Mouse (Mus musculus) liver (tissue): ENCODE results near the gene Paics.
"Not testable (repeated sequence)": the region's sequence is repeated elsewhere in the genome, so short reads cannot be mapped to it uniquely, and the experiment has no call there.

Experiments used
- DNase-seq: peaks from one replicate; pipeline ENCODE4 v3.0.0-alpha.2; 2020; ENCODE audit warnings: mixed read lengths

The Paics gene

DNA sequence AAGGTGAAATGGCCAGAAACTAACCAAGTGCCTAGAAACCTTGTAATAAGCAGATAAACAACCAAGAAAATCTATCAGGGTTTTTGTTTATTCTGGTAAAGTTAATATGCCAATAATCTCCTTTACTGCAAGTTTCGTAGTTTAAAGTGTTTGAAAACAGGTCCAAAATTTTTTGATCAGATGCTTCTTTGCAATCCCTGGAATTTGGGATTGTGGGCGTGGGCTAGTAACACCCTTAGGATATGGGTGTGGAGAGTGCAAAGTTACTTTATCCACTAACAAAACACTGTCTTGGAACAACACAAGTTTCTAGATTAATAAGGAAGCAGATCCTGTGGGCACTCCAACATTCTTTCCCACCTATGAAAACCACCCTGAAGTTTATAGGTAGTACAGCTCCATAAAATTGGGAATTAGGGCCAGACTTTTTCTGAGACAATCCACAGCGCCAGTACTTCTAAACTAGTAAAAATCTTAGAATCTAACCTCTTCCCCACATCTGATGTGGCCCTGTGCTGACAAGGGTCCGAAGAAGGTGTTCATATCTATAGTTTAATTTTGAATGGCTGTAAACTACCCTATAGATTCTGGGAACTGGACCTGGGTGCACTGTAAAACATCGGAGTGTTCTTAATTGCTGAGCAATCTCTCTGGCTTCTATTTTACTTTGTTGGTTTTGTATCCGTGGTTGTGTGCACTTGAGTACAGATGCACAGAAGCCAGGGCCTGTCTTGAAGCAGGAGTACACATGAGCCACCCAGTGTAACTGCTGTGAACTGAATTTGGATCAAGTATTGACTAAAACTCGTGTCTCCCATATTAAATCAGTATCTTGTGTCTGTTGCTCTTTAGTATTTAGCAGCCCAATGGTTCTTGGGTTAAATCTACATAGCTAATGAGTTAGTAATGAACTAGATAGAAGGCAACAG, 1.3 kb downstream of the Paics start:
- peak; percentile 12 for DNase-seq

DNA sequence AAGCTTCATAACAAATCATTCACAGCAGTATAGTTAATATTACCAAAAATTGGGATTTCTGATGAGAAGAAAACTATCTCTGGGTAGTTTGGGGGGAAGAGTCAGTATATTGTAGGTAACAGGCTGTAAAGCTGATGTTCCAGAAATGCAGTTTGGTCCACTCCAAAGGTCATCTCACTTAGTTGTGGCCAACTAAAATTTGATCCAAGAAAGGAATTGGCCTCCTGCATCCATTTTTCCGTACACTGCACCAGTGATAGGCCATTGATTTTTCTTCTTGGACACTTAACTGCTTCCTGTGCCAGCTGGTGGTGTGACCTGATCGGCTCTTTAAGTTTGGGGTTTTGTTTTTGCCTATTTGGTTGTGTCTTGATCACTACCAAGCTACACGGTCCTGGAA, 2.7 kb downstream of the Paics start:
- no peak for DNase-seq

DNA sequence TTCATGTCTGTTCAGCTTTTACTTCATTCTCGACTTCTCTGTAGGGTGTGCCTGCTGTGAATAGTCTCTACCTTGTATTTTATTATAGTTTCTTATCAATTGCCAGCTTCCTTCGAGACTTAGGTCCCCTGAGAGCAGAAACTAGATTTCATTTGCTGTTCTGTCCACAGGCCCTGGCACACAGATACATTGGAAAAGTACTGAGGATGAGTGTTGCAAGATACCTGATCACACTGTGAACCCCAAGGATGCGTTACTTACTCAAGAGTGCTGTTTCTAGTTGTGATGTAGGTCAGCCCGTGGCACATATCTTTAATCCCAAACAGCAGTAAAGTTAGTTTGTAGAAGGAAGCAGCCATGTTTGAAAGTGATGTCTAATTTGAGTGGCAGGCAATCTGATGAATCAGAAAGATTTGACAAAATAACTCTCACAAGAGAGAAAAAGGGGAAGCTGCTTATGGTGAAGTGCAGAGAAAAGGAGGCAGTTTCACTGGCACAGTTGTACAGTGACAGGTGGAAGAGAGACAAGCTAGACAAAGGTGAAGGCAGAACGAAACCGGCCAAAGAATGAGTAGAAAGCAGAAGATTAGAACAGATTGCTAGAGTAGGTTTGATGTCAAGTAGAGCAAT, 3.3 kb downstream of the Paics start:
- no peak for DNase-seq

DNA sequence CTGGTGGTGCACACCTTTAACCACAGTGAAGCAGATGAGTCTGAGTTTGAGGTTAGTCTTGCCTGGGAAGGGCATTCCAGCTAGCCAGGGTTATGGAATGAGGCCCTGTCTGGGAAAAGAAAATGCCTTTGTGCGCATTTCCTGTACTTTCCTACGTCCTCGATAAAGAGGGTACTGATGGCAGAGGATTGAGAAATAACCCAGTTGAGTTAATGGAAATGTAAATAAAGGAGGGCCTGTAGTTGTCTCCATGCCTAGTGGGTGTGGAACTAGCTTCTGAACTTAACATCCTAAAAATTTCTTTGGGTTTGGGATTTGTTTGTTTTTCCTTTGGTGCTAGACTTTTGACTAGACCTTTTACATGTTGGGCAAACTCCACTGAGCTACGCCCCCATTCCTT, 4.4 kb downstream of the Paics start:
- DNase-seq: no peak

DNA sequence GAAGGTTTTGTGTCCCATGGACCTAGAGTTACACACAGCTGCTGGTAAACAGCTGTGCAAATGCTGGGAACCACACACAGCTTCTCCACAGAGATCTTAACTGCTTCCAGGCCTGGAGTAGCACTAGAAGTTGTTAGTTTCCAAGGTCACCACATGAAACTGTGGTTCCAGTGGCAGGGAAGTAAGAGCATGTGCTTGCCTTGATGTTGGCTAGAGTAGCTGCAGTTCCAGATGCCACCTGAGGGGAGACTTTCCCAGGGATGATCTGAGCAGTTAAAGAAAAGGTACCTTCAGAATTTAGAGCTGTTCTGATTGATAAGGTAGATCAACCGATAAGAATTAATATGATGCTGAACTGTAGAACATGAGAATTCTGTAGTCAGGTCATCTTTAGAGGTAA, 6.8 kb downstream of the Paics start:
- DNase-seq: no peak

DNA sequence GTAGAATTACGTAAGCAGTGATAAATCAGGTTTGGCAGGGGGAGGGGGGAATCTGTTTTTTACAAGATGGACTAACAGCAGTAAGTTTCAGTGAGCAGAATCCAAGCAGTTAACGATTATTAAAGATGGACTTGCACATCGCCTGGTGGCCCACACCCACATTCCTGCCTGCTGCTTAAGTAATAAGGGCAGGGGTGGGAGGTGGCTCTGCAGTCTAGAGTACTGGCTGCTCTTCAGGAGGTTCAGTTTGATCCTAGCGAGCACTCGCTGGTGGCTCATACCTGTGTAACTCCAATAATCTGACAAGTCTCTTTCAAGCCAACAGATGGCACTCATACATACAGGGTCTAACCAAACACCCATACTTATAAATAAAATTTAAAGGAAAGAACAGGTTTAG, 8.5 kb downstream of the Paics start:
- no peak for DNase-seq

DNA sequence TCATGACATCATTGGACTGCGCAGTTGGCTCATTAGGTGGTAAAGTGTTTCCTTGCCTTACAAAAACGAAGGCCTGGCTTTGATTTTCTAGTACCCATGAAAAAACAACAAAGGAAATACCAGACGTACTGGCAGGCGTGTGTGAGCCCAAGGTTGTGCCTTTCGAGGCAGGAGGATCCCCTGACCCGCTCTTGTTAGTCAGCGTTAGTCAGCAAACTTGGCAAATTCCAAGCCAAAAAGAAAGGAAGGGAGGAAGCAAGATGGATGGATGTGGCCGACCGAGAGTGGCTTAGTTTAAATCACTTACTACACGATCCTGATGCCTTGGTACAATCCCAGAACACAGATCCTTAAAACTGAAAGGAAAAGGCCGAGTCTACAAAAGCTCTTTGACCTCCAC, 11.4 kb downstream of the Paics start:
- DNase-seq: no peak

DNA sequence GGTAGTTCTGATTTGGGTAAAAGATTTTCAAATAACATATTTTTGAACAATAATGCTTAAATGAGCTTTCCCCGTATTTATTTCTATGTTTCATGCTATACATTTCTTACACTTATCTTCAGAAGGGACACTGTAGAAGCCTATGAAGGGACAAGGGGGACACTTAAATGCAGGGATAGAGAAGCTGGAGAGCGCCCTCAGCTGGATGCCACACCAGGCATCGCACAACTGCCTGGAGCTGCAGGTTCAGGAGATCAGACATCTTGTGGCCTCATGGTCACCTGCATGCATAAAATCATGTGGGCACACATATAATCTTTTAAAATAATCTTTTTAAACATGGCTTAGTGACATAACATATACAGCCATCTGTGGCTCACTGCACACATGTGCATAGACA, 13.5 kb downstream of the Paics start:
- DNase-seq: no peak

DNA sequence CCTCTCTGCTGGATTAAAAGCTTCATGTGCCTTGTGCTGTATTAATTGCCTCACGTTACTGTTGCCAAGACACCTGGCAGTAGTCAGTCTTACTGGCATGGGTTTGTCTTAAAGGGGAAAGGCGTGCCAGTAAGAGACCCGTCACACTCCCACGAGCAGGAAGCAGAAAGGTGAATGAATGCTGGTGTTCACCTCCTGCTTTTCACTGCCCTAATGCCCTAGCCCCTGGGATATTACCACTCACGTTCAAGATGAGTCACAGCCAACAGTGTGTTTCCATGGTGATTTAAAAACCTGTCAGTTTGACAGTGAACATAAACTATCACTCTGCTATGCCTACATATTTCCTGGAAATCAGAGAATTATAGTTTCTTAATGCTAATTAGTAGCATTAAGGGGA, 18.1 kb downstream of the Paics start:
- no peak for DNase-seq

DNA sequence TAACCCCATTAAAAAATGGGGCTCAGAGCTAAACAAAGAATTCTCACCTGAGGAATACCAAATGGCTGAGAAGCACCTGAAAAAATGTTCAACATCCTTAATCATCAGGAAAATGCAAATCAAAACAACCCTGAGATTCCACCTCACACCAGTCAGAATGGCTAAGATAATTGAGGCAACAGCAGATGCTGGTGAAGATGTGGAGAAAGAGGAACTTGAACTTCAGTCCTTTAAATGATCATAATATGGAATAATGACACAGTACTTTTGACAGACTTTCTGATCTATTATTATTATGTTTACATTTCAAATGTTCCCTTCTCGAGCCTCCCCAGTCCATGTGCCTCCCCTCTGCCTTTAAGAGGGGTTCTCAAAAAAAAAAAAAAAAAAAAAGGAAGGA, 20.0 kb downstream of the Paics start:
- not testable (repeated sequence) for DNase-seq

DNA sequence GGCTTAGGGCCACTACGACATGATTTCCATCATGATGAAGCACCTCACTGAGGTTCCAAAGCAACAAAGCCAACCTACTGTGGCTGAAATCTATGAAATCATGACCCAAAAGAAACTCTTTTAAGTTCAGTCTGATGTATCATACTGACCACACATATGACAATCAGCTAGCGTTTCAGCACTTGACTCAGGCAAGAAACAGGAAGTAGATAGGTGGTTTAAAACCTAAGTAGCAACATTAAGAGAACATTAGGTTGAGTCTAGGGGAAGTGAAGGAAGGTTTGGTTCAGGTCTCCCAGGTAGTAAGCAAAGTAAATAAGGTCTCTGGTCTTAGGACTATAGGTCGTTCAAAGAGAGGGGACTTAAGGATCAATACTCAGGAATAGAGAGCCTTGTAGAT, 22.4 kb downstream of the Paics start:
- DNase-seq: no peak

DNA sequence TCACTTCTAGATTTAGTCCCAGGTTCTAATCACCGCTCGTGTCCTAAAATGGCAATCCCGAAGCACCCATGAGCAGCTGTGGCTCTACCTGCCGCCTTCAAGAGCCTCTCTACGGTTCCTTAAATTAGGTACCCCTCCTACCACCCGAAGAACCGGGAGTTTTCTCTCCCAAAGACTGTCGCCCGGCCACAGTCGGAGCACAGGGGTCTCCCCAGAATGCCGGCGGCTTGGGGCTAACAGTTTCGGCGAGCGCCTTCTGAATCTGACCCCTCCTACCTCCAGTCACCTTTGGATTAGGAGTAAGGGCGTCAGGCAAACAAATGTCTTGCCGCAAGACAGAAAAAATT, 23.1 kb downstream of the Paics start:
- no peak for DNase-seq

DNA sequence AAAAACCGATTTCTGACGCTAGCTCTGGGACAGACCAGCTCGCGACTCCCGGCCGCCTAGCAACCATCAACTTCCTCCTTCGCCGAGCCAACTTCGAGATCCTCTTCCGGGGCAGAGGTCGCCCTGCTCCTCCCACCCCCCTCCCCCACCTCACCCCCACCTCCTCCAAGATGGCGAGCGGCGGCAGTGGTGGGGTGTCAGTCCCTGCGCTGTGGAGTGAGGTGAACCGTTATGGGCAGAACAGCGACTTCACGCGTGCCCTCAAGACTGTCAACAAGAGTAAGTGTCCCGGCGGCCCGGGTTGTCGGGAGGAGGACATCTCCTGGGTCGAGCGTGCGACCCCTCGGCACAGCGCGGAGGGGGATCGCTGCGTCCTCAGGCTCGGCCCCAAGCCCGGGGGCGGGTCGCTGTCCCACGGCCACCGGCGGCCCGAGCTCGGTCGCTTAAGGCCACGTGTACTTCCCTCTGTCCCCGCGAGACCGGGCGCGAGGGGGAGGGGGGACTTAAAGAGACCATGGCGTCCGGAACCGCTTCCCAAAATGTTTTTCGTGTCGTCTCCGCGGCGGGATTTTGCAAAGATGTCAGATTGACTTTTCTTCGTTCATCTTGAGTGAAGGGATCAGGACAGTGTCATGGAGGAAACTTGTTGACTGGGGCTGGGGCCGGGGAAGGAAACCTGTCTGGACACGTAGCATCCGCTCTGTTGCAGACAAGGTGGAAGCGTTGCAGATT, 23.6 kb downstream of the Paics start, which contains the start of gene Srp72:
Gene Srp72 (plus strand): TSS at position 130 of the 732 bp plus-strand sequence.
- peak; percentile 86 for DNase-seq

DNA sequence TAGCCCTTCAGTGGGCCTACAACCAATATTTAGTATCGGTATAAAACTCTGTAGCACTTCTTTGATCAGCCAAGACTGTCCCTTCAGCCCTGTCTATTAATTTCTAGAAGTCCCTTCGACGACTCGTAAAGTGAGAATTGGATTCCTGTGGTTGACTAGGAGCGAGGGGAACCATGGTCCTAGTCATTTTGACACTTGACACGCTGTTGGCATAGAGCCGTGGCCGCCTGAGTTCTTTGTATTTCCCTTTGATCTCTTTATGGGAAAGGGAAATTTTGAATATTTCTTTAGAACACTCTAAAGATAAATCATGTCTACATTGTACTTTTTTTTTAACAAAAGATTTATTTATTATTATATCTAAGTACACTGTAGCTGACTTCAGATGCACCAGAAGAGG, 24.6 kb downstream of the Paics start:
- DNase-seq: no peak

DNA sequence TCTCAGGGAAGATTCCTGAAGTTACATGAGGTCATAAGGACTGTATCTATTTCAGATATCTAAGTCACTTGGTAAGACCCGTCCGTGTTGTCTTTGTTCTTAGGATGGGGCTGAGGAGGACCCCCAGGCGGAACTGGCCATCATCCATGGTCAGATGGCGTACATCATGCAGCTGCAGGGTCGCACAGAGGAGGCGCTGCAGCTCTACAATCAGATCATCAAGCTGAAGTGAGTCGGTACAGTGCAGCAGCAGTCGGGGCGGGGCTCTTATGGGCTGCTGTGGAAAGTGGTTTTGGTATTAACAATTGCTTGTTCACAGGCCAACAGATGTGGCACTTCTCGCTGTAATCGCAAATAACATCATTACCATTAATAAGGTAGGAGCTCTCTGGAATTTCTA, 32.9 kb downstream of the Paics start:
- DNase-seq: no peak

DNA sequence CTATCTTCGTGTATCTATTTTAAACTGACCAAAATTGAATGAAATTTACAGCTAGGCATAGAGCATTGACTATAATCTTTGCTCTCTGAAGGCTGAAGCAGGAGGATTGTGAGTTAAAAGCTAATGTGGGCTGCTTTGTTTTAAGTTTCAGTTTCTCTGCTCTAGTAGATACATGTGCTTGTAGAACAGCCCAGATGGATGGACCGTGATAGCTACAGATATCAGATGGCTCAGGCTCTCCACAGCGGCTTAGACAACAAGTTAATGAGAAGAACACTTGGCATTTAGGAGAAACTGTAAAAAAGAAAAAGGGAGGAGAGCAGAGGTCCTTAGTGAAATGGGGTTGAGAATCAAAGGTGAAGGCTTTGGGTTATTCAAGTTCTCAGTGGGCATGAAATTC, 39.7 kb downstream of the Paics start:
- peak; percentile 37 for DNase-seq

DNA sequence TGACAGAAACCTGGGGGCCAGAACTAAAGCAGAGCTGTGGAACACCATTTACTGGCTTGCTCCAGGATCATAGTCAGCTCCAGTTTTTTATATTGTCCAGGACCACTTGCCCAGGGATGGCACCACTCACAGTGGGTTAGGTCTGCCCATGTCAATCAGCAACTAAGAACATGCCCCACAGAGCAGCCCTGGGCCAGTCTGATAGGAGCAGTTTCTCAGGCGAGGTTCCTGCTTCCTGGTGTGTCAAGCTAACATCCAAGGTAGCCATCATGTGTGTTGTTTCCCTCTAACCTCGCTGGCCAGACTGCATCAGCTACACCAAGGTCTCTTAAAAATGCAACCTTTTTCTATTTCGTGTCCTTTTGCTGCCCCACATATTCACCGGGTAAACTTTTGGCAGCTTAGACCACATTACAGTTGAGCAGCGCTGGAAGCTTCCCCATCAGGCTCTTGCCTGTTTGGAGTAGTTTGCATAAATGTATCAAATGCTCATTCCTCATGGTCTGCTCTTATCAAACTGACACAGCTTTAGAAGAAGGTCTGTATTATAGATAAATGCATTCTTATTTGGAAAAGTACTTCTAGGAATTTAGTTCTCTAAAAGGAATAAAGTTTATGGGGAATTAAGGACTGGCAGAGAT, 42.2 kb downstream of the Paics start:
- peak; percentile 73 for DNase-seq

DNA sequence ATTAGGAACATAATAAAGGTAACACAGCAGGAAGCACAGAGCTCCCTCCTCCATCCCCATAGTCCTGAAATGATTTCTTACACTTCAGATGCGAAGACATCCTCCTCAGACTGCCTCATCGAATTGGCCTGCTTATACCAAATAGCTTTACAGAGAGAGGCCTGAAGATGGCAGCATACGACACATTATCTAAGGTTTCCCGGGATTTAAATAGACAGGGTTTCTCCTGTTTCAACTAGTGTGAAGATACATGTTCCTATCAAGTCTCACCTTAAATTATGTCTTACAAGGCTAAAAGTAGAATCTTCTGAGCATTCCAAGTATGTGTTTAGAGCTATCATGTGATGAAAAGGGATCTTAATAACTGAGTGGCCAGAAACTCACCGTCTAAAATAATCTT, 47.3 kb downstream of the Paics start:
- no peak for DNase-seq

DNA sequence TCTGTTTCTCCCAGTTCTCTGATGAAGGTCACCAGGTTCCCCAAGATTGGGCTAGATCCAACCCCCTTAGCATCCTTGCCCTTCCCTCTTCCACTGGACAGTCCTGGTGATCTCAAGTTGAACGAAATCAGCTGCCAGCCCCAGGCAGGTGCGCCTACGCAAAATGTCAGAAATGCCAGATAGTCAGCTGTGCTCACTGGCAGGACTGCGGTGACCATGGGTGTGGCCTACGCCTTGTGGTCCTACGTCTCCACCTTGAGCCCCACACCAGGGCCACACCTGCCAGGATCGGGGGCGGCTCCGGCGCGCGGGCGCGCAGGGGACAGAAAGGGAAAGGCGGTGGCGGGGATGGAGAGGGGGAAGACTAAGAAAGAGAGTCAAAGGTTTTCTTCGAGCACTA, 50.1 kb downstream of the Paics start:
- DNase-seq: no peak

DNA sequence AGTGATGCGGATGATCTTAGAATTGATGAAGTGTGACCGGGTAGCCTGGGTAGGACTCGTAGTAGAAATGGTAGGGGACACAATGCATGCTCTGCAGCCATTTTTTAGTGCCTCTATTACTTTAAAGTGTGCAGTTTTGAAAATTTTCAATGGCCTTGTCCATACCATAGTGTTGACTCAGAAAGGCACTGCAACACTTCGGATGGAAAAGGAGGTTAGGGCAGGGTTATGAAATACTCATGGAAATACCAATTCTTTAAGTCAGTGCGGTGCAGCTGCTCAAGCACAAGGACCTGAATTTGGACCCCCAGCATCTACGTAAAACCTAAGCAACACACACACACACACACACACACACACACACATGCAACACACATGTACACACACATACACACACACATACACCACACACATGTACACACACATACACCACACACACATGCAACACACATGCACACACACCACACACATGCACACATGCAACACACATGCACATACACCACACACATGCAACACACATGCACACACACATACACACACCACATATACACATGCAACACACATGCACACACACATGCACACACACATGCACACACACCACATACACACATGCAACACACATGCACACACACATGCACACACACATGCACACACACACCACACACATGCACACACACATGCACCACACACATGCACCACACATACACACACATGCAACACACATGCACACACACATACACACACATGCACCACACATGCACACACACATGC, 53.1 kb downstream of the Paics start, which contains the start of gene Arl9:
Gene Arl9 (plus strand): TSS at position 5 of the 771 bp plus-strand sequence.
- no peak for DNase-seq

DNA sequence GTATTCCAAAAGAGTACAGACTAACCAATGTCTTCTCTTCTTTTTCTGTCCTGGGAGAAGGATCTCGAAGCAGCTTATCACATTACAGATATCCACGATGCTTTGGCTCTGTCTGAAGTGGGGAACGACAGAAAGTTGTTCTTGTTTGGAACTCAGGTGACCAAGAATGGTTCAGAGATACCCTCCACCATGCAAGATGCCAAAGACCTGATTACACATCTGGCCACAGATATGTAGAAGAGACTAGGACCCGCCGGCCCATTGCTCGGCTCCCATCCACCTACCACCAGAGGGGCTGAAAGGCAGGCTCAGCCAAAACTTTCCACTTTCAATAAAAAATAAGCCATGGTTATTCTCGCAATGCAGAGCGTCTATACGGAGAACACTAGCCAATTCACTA, 59.2 kb downstream of the Paics start:
- no peak for DNase-seq

DNA sequence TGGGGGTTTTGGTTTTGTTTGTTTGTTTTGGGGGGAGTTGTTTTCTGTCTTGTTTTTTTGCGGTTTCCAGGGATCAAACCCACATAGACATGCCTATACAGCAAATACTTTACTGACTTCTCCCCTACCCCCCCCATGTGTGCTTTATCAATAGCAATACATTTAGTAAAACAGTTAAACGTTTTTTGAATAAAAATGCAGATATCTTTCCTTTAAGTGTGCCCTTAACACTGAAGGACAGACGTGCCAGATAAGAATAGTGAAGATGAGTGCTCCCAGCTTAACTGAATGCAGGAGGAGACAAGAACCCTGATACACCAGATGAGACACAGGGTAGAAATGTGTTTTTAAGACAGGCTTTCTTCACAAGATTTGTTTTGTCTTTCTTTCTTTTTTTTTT, 60.0 kb downstream of the Paics start:
- no peak for DNase-seq
